Mouse (Mus musculus) frontal cortex, postnatal 14 days (tissue): ENCODE measurements around the gene Nhp2.
"Not testable (repeated sequence)": the region's sequence is repeated elsewhere in the genome, so short reads cannot be mapped to it uniquely, and the experiment has no call there.

Experiments
- DNase-seq, 2 experiments: peaks; one replicate each; pipeline ENCODE4 v3.0.0; 2022; ENCODE audit warnings: low spot score in 2 of 2

Nhp2 gene

DNA sequence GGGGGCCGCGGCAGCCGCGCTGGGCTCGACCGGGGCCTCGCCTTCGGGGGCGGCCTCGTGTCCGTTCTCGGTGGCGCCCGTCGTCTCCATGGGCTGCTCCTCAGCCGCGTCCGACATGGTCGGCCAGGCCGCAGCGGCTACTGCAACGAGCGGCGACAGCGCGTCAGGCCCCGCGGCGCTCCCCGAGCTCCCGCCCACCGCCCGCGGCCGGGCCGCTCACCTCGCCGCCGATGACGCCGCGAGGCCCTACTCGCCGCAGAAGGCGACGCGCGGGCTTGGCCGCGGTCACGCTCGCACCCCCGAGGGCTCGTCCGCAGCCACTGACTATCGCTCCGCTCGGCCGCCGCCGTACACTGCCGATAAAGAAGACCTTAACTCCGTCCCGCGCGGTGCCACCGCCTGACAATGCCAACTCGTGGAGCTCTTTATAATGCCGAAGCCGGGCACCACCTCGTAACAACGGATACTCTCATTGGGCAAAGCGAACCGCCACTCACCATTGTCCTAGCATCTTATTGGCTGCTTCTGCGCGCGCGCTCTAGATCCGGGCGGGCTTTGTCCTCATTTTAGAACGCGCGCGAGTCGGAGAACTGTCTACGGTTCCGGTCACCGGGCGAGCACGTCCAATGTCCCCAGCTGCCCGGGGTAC lies 13.0 kb upstream of the Nhp2 start, which contains the start of gene Hnrnpab:
TSS of gene Hnrnpab (minus strand) at position 401 of the 649 bp plus-strand sequence.
- DNase-seq: peak; percentile 97 to 98

DNA sequence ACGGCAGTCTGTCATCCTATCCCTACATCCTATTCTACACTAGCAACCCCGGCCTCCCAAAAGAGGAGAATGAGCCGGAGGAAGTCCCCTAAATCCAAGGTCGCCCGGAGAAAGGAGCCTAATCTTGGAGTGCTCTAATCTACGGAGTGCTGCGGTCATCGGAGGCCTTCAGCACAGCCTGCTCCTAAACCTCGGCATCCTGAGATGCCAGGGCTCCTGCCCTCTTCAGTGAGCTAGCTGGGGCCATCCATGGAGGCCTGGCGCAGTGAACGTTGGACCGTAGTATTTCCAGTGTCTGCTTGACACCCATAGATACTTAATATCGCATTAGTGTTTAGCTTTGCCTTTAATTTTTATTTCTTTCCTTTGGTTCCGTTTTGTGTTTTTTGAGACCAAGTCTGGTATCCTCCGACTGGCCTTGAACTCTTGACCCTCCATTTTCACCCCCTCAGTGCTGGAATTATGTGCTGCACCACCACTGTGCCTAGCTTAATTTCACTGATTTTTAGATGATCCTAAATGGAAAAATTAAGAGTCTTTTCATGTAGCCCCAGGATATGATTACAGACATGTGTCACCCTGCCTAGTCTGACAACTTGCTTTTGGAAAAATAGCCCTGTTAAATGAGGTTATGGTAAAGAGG lies 12.3 kb upstream of the Nhp2 start:
- no peak for DNase-seq

DNA sequence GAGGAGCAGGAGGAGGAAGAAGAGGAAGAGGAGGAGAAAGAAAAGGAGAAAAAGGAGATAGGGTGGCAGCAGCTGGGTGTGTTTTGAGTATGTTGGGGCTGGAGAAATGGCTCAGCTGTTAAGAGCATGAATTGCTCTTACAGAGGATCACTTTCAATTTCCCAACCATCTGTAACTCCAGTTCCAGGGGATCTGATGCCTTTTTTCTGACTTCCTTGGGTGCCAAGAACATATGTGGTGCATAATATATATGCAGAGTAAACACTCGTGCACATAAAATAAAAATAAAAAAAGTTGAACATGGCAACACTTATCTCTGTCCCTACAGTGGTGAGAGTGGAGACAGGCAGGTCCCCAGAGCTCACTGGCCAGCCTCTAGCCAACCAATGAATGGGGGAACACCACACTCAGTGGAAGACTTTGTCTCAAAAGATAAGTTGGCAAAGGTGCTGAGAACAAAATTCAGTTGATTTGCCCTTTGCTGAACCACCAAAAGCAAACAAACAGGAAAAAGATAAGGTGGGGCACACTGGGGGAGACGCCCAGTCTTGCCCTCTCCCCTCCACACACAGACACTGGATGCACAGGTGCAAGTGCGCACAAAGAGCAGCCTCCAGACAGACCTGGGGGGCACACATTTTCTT lies 10.1 kb upstream of the Nhp2 start:
- no peak for DNase-seq

DNA sequence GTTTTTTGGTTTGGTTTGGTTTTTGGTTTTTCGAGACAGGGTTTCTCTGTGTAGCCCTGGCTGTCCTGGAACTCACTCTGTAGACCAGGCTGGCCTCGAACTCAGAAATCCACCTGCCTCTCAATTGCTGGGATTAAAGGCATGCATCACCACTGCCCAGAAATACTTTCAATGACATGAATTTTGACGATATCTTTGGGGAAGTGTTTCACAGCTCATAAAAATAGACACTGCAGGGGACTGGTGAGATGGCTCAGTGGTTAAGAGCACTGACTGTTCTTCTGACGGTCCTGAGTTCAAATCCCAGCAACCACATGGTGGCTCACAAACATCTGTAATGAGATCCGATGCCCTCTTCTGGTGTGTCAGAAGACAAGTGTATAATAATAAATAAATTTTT lies 9.6 kb upstream of the Nhp2 start:
- not testable (repeated sequence) for DNase-seq

DNA sequence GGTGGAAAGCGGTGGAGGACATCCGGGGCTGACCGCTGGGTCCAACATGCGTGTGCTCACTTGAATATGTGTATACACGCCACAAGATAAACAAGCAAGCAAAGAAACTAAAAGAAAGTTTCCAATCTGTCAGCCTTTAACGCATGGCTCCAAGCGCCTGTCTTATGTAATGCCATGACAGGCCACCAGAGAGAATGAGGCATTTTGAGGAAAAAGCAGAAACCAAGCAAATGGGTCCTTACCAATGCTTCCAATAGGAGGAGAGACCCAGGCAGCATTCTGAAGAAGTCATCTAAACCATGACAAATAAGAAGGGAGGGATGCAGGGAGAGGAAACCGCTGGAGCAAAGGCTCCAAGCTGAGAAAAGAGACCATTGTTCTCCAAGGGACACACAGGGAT lies 5.3 kb upstream of the Nhp2 start:
- no peak for DNase-seq

DNA sequence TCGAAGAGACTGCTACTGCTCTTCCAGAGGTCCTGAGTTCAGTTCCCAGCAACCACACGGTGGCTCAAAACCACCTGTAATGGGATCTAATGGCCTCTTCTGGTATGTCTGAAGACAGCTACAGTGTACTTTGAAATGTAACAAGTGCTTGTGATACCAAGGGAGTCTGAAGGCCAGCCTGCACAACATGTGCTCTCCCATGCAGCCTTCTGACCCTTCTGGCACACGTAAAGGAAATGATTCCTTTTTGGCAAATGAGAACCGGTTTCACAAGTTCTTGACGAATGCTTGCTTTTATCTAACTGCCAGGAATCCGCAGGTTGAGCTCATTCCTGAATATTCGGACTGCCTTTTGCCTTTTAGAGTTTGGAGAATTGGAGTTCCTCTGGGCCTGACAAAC lies 4.4 kb upstream of the Nhp2 start:
- no peak for DNase-seq

DNA sequence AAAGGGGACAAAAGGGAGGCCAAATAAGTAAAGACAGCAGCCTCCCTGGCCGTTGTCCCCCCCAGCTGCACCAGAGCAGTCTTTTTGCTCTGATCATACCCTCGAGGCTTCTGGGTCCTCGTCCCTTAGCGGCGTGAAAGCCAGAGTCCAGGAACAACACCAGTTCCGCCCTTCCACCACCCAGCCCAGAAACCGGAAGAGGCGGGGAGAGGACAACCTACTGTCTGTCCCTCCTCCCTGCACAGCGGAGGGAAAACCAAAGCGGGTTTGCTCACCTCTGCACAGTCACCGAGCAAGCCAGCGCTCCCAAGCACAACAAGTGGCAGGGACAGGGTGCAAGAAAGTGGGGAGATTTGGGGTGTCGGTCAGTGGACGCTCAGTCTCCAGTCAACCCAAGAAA lies 3.9 kb upstream of the Nhp2 start:
- no peak for DNase-seq

GRCm38 (mm10) chr11:51616113-51616512 lies 3.4 kb upstream of the Nhp2 start:
- not testable (repeated sequence) for DNase-seq

GRCm38 (mm10) chr11:51617693-51618092 lies 1.8 kb upstream of the Nhp2 start:
- peak in 1 of 2 experiments; percentile 65 for DNase-seq

- DNase-seq: no peak
Observed at GRCm38 (mm10) chr11:51618894-51619408, 584 bp upstream of the Nhp2 start.

GRCm38 (mm10) chr11:51620084-51620483 lies 549 bp downstream of the Nhp2 start:
- no peak for DNase-seq

GRCm38 (mm10) chr11:51621776-51622175 lies 2.2 kb downstream of the Nhp2 start:
- no peak for DNase-seq

- DNase-seq: peak; percentile 54 to 70
Observed at GRCm38 (mm10) chr11:51622971-51623491, 3.5 kb downstream of the Nhp2 start.

DNA sequence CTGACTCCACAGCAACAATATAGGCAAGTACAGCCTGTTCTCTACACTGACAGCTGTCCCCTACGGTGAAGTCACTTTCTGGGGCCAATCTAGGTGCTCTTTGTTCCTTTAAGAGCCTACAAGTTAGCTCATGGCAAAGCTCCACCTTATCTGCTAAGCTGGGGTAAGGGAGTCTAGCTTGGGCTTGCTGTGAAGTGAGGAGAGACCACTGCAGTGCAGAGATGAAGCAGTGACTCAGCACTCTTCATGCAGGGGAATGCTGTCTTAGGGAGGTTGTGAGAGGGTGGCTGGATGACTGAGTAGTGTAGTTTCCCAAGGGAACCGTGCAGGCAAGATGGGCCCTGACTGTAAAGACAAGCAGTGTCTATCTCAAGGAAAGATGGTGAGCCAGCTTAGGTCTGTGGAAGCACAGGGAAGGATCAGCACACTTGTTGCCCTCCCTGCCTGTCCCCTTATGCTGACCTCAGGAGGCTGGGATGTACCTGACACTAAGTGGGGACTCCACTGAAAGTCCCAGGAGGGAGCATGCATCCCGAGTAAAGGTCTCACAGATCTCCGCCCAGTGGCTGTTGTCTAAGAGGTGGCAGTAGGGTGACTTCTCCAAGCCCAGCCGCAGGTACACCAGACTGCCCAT lies 5.8 kb downstream of the Nhp2 start:
- no peak for DNase-seq

DNA sequence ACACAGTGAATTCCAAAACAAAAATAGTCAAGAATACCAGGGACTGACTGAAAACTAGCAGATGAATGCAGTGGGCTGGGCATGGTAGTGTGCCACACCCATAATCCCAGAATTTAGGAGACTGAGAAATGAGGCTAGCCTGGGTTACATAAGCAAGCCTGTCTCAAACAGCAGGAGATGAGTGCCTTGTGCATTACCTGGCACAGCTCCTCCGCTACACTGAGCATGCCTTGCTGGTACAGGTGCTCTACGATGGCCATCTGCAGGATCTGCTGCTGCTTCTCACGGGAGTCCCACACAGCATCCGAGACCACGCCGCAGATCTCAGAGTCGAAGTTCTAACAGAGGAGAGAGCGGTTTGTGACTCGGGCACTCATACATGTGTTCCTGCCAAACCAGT lies 7.9 kb downstream of the Nhp2 start:
- DNase-seq: no peak

- no peak for DNase-seq
Observed at GRCm38 (mm10) chr11:51627907-51628306, 8.4 kb downstream of the Nhp2 start.

- no peak for DNase-seq
Observed at GRCm38 (mm10) chr11:51629651-51630314, 10.2 kb downstream of the Nhp2 start.

GRCm38 (mm10) chr11:51632130-51632753 lies 12.7 kb downstream of the Nhp2 start:
- DNase-seq: no peak

DNA sequence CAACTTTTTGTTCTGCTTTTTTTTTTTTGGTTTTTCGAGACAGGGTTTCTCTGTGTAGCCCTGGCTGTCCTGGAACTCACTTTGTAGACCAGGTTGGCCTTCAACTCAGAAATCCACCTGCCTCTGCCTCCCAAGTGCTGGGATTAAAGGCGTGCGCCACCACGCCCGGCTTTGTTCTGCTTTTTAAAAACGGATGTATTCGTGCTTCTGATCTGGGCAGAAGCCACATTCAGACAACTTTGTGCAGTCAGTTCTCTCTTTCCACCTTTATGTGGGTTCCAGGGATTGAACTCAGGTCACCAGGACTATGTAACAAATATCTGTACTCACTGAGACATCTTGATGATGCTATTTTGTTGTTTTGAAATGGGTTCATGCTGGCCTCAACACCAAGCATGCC lies 13.7 kb downstream of the Nhp2 start:
- DNase-seq: not testable (repeated sequence)

GRCm38 (mm10) chr11:51633721-51634120 lies 14.2 kb downstream of the Nhp2 start:
- no peak for DNase-seq

DNA sequence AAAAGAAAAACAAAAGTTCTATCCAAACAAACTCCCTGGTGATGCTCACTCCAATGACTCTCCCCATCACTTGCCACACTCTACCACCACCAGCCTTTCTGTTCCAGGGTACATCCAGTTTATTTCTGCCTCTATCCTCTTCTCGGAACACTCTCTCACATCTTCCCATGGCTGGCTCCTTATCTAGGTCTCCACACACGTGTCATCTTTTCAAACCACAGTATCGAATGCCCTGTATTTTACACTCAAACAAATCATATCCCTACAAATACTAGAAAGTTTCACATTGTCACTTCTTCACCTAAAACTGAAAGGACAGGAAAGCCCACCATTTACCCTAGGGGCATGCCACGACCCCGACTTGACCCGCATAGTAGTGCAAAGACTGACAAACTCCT lies 15.6 kb downstream of the Nhp2 start:
- no peak for DNase-seq
